Mouse (Mus musculus): ENCODE data around the gene Strn4. TPM values are rescaled to one million over a fixed set of nuclear protein-coding genes. Genes with fewer than 3 reads are reported as not detected.

The Strn4 gene
- total RNA-seq, 2 experiments from 2014 or later = 223 to 229 TPM

- no peak for DNase-seq
- intact Hi-C loops (cut with DNase I) = no loop called here
These were observed 24.4 kb downstream of the Strn4 start for GRCm38 (mm10) chr7:16840109-16840491.

GRCm38 (mm10) chr7:16841078-16841477, 25.4 kb downstream of the Strn4 start:
- intact Hi-C loops (cut with DNase I) = no loop called here
- DNase-seq = no peak

DNA sequence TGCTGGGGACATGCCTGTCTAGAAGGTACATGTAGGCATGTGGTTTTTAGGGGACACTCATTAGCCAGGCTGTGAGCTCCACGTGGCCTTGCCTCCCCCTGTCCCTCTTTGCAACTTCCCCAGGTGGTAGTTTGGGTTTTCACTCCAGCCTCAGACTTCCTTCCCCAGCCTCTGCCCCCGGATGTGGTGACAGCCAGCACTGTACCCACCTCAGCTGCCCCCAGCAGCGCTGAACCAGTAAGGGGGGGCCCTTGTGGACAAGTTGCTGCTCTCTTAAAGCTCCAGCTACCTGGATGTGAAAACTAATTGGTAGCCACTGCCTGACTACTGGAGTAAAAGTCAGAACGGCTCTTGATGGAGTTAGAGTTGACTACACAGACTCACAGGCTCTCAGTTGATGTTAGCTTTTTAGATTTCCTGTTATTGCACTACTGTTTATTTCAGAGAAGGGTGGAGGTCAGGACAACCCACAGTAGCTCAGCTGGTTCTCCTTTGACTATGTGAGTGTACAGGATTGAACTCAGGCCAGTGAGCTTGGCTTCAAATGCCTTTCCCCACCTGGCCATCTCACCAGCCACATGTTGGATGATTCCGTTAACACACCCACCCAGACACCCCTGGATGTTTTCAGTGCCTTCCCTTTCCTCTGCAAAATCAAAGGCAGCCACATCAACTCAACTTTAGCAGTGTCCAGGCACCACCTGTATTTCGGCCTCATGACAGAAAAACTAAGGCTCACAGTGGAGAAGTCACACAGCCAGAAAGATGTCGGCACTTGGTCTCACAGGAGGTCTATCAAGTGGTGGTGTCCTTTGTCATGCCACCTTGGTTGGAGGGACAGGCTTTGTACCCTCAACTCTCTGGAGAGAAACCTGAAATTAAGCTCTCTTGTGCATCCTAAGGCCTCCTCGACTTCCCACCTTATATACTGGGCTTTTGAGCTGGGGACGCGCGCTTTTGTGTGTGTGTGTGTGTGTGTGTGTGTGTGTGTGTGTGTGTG, 26.2 kb downstream of the Strn4 start:
- DNase-seq = no peak
- intact Hi-C loops (cut with DNase I) = no loop called here

GRCm38 (mm10) chr7:16842645-16843063, 27.0 kb downstream of the Strn4 start, which contains the start of gene Prkd2:
Prkd2 (plus strand) TSS chr7:16842902.
- DNase-seq = peak; percentile 92
- intact Hi-C loops (cut with DNase I) = no loop called here

DNA sequence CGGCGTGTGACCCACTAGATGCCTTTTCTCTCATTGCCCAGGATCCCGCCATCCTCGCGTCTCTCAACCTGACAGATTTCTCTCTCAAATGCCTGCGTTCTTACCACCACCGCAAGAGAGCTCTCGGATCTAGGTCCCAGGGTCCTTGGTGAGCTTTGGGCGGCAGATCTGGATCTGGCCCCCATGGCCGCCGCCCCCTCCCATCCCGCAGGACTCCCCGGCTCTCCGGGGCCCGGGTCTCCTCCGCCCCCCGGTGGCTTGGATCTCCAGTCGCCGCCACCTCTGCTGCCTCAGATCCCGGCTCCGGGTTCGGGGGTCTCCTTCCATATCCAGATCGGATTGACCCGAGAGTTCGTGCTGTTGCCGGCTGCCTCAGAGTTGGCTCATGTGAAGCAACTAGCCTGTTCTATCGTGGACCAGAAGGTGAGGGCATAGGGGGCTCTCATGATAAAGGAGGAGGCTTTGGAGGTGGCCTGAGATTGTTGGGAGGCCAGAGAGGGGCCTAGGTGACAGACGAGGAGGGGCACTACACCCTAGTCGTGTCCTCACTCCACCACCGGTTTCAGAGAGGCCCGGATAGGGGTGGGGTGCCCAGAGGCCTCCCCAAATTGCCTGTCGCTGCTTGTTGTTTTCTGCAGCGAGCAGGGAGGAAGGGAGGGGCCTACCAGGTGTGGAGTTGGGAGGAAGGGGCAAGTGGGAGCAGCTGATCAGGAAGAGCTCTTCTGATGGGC, 27.9 kb downstream of the Strn4 start:
- intact Hi-C loops (cut with DNase I) = no loop called here
- DNase-seq = no peak

DNA sequence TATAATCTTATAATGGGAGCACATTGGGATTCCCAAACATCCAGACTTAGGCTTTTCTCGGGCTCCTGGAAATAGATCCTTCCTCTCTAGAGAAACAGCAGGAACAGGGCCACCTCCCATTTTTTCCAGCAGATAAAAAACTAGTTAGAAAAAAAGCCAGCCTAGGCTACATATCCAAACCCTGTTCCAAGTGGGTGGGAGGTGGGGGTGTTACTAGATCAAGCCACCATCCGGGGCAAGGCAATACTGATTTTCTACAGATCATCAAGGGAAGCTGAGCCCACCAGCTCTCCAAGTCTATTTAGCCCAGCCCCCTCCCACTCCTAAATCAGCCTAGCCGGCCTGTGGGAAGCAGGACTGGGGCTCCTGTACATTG, 29.0 kb downstream of the Strn4 start:
- intact Hi-C loops (cut with DNase I) = no loop called here
- DNase-seq = no peak

- no peak for DNase-seq
- intact Hi-C loops (cut with DNase I) = no loop called here
These were observed 29.6 kb downstream of the Strn4 start for GRCm38 (mm10) chr7:16845072-16845819.

DNA sequence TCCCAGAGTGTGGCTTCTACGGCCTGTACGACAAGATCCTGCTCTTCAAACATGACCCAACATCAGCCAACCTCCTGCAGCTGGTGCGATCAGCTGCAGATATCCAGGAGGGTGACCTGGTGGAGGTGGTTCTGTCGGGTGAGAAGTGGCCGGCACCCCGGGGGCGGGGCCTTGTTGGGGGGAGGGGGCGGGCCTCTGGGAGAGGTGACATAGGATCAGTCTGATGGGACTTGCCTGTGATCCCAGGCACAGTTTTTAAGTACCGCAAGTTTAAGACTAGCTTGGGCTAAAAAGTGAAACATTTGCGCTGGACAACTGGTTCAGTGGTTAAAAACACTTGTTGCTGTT, 30.1 kb downstream of the Strn4 start:
- no peak for DNase-seq
- intact Hi-C loops (cut with DNase I) = no loop called here

GRCm38 (mm10) chr7:16846775-16847174, 31.1 kb downstream of the Strn4 start:
- no peak for DNase-seq
- intact Hi-C loops (cut with DNase I) = no loop called here

- intact Hi-C loops (cut with DNase I) = no loop called here
- no peak for DNase-seq
These were observed 31.8 kb downstream of the Strn4 start for GRCm38 (mm10) chr7:16847507-16847906.

- intact Hi-C loops (cut with DNase I) = no loop called here
These were observed 32.9 kb downstream of the Strn4 start for GRCm38 (mm10) chr7:16848579-16848978.

GRCm38 (mm10) chr7:16851636-16852035, 35.9 kb downstream of the Strn4 start:
- intact Hi-C loops (cut with DNase I) = no loop called here
- DNase-seq = no peak

More at GRCm38 (mm10) chr7:16848579-16848978, 32.9 kb downstream of the Strn4 start:
- DNase-seq = peak; percentile 79

GRCm38 (mm10) chr7:16853302-16853831, 37.7 kb downstream of the Strn4 start:
- DNase-seq = peak; percentile 45
- intact Hi-C loops (cut with DNase I) = no loop called here

DNA sequence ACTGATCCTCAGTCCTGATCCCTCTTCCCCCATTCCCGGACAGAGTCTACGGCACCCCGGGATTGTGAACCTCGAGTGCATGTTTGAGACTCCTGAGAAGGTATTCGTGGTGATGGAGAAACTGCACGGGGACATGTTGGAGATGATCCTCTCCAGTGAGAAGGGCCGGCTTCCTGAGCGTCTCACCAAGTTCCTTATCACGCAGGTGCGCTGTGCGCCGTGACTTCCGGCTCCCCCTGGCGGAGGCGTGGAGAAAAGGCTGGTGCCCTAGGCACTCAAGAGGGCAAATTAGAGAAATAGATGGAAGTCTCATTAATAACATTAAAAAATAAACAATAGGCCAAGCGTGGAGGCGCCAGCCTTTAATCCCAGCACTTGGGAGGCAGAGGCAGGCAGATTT, 42.6 kb downstream of the Strn4 start:
- intact Hi-C loops (cut with DNase I) = no loop called here
- peak; percentile 46 for DNase-seq

GRCm38 (mm10) chr7:16859902-16860651, 44.4 kb downstream of the Strn4 start:
- intact Hi-C loops (cut with DNase I) = no loop called here

GRCm38 (mm10) chr7:16867488-16867887, 51.8 kb downstream of the Strn4 start:
- no peak for DNase-seq
- intact Hi-C loops (cut with DNase I) = no loop called here

More at GRCm38 (mm10) chr7:16859902-16860651, 44.4 kb downstream of the Strn4 start:
- peak; percentile 57 for DNase-seq

DNA sequence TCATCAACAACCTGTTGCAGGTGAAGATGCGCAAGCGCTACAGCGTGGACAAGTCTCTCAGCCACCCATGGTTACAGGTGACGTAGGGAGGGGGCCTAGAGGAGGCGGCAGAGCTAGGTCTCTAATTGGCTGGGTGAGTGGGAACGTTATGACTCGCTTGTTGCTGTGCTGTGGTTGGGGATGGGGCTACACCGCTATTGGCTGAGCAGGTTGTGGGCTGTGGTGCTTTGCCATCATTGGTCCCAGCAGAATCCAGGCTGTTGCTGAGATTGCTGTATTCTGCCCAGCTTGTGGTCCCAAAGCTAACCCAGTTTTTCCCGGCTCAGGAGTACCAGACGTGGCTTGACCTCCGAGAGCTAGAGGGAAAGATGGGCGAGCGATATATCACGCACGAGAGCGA, 53.8 kb downstream of the Strn4 start:
- peak; percentile 81 for DNase-seq
- intact Hi-C loops (cut with DNase I) = no loop called here

DNA sequence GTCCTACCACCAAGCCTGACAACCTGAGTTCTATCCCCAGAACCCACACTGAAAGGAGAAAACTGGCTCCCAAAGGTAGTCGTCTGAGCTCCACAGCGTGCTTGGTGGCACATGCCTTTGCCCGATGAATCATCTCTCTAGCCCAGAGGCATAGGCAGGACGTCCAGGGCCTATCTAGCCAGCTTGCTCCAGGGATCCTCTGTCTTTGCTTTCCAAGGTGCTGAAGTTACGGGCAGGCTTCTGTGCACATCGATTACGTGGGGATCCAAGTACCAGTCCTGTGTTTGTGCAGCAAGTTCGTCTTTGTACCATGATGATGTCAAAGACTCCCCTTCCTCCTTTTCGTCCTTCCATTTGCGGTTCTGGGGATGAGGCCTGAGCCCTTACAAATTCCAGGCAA, 55.9 kb downstream of the Strn4 start:
- no peak for DNase-seq
- intact Hi-C loops (cut with DNase I) = no loop called here

DNA sequence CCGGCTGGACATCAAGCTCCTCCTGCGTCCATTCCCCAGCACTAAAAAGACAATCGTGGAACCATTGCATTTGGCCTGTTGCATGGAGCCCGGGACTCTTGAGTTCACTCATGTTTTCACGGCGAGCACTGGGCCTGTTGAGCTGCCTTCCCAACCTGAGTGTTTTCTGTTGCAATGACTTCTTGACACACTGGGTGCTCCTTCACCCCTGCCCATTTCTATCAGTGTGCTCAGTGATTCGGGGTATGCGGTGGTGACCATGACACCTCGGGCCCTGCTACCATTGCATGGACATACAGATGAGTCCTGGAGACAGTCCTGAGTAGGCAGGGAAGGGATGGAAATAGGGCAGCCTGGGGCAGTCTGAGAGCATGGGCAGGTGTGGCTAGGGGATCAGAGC, 56.8 kb downstream of the Strn4 start:
- DNase-seq = no peak
- intact Hi-C loops (cut with DNase I) = no loop called here

GRCm38 (mm10) chr7:16873392-16873791, 57.7 kb downstream of the Strn4 start:
- intact Hi-C loops (cut with DNase I) = no loop called here
- DNase-seq = no peak
